Comparison of ENCODE assay signal across 8 mouse cellular contexts in genomic region chr8:108692669-108693665, GRCm38 (mm10).
A peak's percentile ranks its signal among the peaks of the same experiment; 100 is the strongest.
DNase-seq lines count a peak whose midpoint lies in the region; ATAC-seq and TF ChIP-seq lines count a peak whose summit lies in the region.

No protein-coding gene starts in this region.

- TF ChIP-seq CTCF in kidney, adult 2 months (conservative IDR thresholded peaks at IDR 0.05; ENCODE audit: insufficient read depth, insufficient read length, low read depth, low read length), result no peak

- DNase-seq in kidney, adult 2 months, result no peak
- DNase-seq in kidney, postnatal 14 days, result no peak
- DNase-seq in midbrain, embryonic 11.5 days (ENCODE audit: low spot score, missing footprints), result peak; percentile 84
- no peak for DNase-seq in thymus, postnatal 0 days (ENCODE audit: low spot score)
- DNase-seq in layer of hippocampus, adult 18-20 months (ENCODE audit: low spot score in 2 of 2), result no peak

- peak overlapping the region; percentile 65 for H3K4me2 ChIP-seq in embryonic facial prominence, embryonic 12.5 days (replicated peaks)
- H3K4me2 ChIP-seq in hindbrain, embryonic 12.5 days (replicated peaks), result peak overlapping the region; percentile 50
- no peak overlapping the region for H3K4me2 ChIP-seq in midbrain, embryonic 11.5 days

- no peaks in the 10 kb centered on the region for H3K36me3 ChIP-seq in kidney, adult 2 months (ENCODE audit: control insufficient read depth, insufficient read depth, low read length)
- H3K36me3 ChIP-seq in embryonic facial prominence, embryonic 12.5 days, result no peaks in the 10 kb centered on the region
- no peaks in the 10 kb centered on the region for H3K36me3 ChIP-seq in hindbrain, embryonic 12.5 days
- no peaks in the 10 kb centered on the region for H3K36me3 ChIP-seq in midbrain, embryonic 11.5 days (ENCODE audit: control insufficient read depth, insufficient read depth, low read length)

- no peaks in the 10 kb centered on the region; the same call in 1 of the 2 replicates for H3K27me3 ChIP-seq in kidney, adult 2 months (replicated peaks; ENCODE audit: control insufficient read depth, insufficient read depth, low read length)
- peaks cover 43% of the 10 kb centered on the region for H3K27me3 ChIP-seq in embryonic facial prominence, embryonic 12.5 days
- H3K27me3 ChIP-seq in hindbrain, embryonic 12.5 days, result peaks cover 51% of the 10 kb centered on the region
- H3K27me3 ChIP-seq in midbrain, embryonic 11.5 days (ENCODE audit: control insufficient read depth, insufficient read depth, low read length), result peaks cover 40% of the 10 kb centered on the region

- H3K27ac ChIP-seq in kidney, adult 2 months (ENCODE audit: insufficient read depth, low read depth, low read length), result 0 out of 2 replicates have a peak overlapping the region, but pooled peaks have one; percentile 13
- peak overlapping the region; percentile 75 for H3K27ac ChIP-seq in embryonic facial prominence, embryonic 12.5 days
- peak overlapping the region; percentile 88 for H3K27ac ChIP-seq in hindbrain, embryonic 12.5 days
- H3K27ac ChIP-seq in midbrain, embryonic 11.5 days (ENCODE audit: low read depth, low read length), result no peak overlapping the region

- 85% methylated on average over 6 of the region's 6 CpGs for WGBS in kidney, adult 2 months
- WGBS in embryonic facial prominence, embryonic 12.5 days, result 55% methylated on average over 6 of the region's 6 CpGs
- WGBS in hindbrain, embryonic 12.5 days, result 68% methylated on average over 6 of the region's 6 CpGs
- 50% methylated on average over 6 of the region's 6 CpGs for WGBS in midbrain, embryonic 11.5 days

- H3K4me1 ChIP-seq in kidney, adult 2 months (ENCODE audit: control insufficient read depth, insufficient read depth, low read length), result peaks cover 6% of the 10 kb centered on the region
- H3K4me1 ChIP-seq in embryonic facial prominence, embryonic 12.5 days, result peaks cover 55% of the 10 kb centered on the region
- H3K4me1 ChIP-seq in hindbrain, embryonic 12.5 days, result peaks cover 48% of the 10 kb centered on the region
- H3K4me1 ChIP-seq in midbrain, embryonic 11.5 days (ENCODE audit: control insufficient read depth, insufficient read depth, low read length), result peaks cover 41% of the 10 kb centered on the region

- no peak for TF ChIP-seq POLR2A in kidney, adult 2 months (IDR thresholded peaks at IDR 0.05; ENCODE audit: low read depth, low read length)

- H3K9ac ChIP-seq in embryonic facial prominence, embryonic 12.5 days, result 0 out of 2 replicates have a peak overlapping the region, but pooled peaks have one; percentile 48
- H3K9ac ChIP-seq in hindbrain, embryonic 12.5 days, result 0 out of 2 replicates have a peak overlapping the region, but pooled peaks have one; percentile 50
- H3K9ac ChIP-seq in midbrain, embryonic 11.5 days (ENCODE audit: low read length), result no peak overlapping the region; the same call in 1 of the 2 replicates

- no peak for ATAC-seq in embryonic facial prominence, embryonic 12.5 days (ENCODE audit: insufficient number of reproducible peaks, insufficient read depth, low FRiP score, low TSS enrichment)
- ATAC-seq in hindbrain, embryonic 12.5 days (ENCODE audit: low FRiP score), result no peak
- no peak for ATAC-seq in midbrain, embryonic 11.5 days (ENCODE audit: low FRiP score)
- ATAC-seq in granulocyte monocyte progenitor cell, adult 5-6 weeks (replicated peaks; ENCODE audit: poor library complexity, severe bottlenecking), result no peak

- H3K9me3 ChIP-seq in embryonic facial prominence, embryonic 12.5 days, result no peaks in the 10 kb centered on the region
- H3K9me3 ChIP-seq in hindbrain, embryonic 12.5 days (replicated peaks), result no peaks in the 10 kb centered on the region
- H3K9me3 ChIP-seq in midbrain, embryonic 11.5 days (ENCODE audit: control insufficient read depth, low read length), result no peaks in the 10 kb centered on the region

- no peak overlapping the region for H3K4me3 ChIP-seq in kidney, adult 2 months (ENCODE audit: insufficient read depth, low read depth, low read length)
- H3K4me3 ChIP-seq in embryonic facial prominence, embryonic 12.5 days, result no peak overlapping the region
- H3K4me3 ChIP-seq in hindbrain, embryonic 12.5 days, result no peak overlapping the region
- H3K4me3 ChIP-seq in midbrain, embryonic 11.5 days (ENCODE audit: low read depth, low read length), result no peak overlapping the region
